In genomic region chr17:45474669-45475465, GRCm38 (mm10) we compare ENCODE assay signal across 8 mouse cellular contexts. TPM values are rescaled to one million over a fixed set of nuclear protein-coding genes. Genes with fewer than 3 reads are reported as not detected.
A peak's percentile ranks its signal among the peaks of the same experiment; 100 is the strongest.
DNase-seq lines count a peak whose midpoint lies in the region; ATAC-seq and TF ChIP-seq lines count a peak whose summit lies in the region.

Gene Spats1 (minus strand): TSS chr17:45475415.

- peak; percentile 69; the same call in 1 of the 2 replicates for TF ChIP-seq POLR2A in CH12.LX (IDR thresholded peaks at IDR 0.05; ENCODE audit: low read depth, low read length)
- TF ChIP-seq POLR2A in brain, embryonic 14.5 days (IDR thresholded peaks at IDR 0.05; ENCODE audit: borderline replicate concordance, extremely low read depth, insufficient read depth, insufficient read length, poor library complexity, severe bottlenecking) = peak; percentile 21; the same call in 1 of the 2 replicates

- 4% methylated on average over 30 of the region's 30 CpGs for WGBS in heart, embryonic 16.5 days
- 5% methylated on average over 30 of the region's 30 CpGs for WGBS in liver, embryonic 14.5 days (ENCODE audit: insufficient replicate concordance)

- peak within 1 kb of the TSS; percentile 91 for H3K4me2 ChIP-seq in CH12.LX (ENCODE audit: insufficient read depth, low read depth, poor library complexity, severe bottlenecking)
- peak within 1 kb of the TSS; percentile 83 for H3K4me2 ChIP-seq in heart, embryonic 16.5 days (ENCODE audit: low read depth, low read length)
- H3K4me2 ChIP-seq in liver, embryonic 14.5 days (ENCODE audit: low read depth) = peak within 1 kb of the TSS; percentile 55

- dilution Hi-C loops in CH12.LX (cut with MboI; ENCODE audit: extremely low pct_ligation_motif_present, extremely low pct_unique_long_range_greater_than_20kb, low sequenced_read_pairs) = no loop called here

- peak within 1 kb of the TSS; percentile 61 to 70 (median 70) for H3K4me3 ChIP-seq in CH12.LX (replicated peaks in 1 of 3; ENCODE audit: low read depth in 2 of 3, low read length in 2 of 3, poor library complexity in 1 of 3)
- peak within 1 kb of the TSS; percentile 58 for H3K4me3 ChIP-seq in heart, embryonic 16.5 days (ENCODE audit: low read length)
- peak within 1 kb of the TSS; percentile 39 to 45 for H3K4me3 ChIP-seq in liver, embryonic 14.5 days (ENCODE audit: insufficient read depth in 1 of 2, low read depth in 2 of 2, low read length in 2 of 2)

- H3K4me1 ChIP-seq in CH12.LX (ENCODE audit: control insufficient read depth in 1 of 2, insufficient read depth in 2 of 2) = peaks cover 3 to 42% of the 10 kb centered on the region in 2 experiments; a peak in 2 of 4 replicates
- H3K4me1 ChIP-seq in heart, embryonic 16.5 days (ENCODE audit: control insufficient read depth, insufficient read depth, low read length) = peaks cover 10% of the 10 kb centered on the region
- no peaks in the 10 kb centered on the region for H3K4me1 ChIP-seq in liver, embryonic 14.5 days (replicated peaks; ENCODE audit: control insufficient read depth in 2 of 2, insufficient read depth in 2 of 2, low read length in 1 of 2)

- H3K9ac ChIP-seq in CH12.LX (ENCODE audit: insufficient read depth, low read depth) = peak within 1 kb of the TSS; percentile 55; the same call in 1 of the 2 replicates
- H3K9ac ChIP-seq in heart, embryonic 16.5 days (ENCODE audit: low read length) = peak within 1 kb of the TSS; percentile 65
- no peak within 1 kb of the TSS for H3K9ac ChIP-seq in liver, embryonic 14.5 days (replicated peaks)

- no peaks in the 10 kb centered on the region for H3K36me3 ChIP-seq in CH12.LX (replicated peaks in 1 of 2; ENCODE audit: control insufficient read depth in 1 of 2, insufficient read depth in 1 of 2, low read length in 1 of 2)
- H3K36me3 ChIP-seq in heart, embryonic 16.5 days (ENCODE audit: control insufficient read depth, insufficient read depth) = no peaks in the 10 kb centered on the region
- H3K36me3 ChIP-seq in liver, embryonic 14.5 days (replicated peaks; ENCODE audit: control insufficient read depth, insufficient read depth, low read depth) = no peaks in the 10 kb centered on the region

- peaks cover 6% of the 10 kb centered on the region for H3K27me3 ChIP-seq in CH12.LX (replicated peaks)
- H3K27me3 ChIP-seq in heart, embryonic 16.5 days (ENCODE audit: control insufficient read depth, insufficient read depth, low read length) = peaks cover 5% of the 10 kb centered on the region; the same call in 1 of the 2 replicates
- peaks cover 17% of the 10 kb centered on the region for H3K27me3 ChIP-seq in liver, embryonic 14.5 days (ENCODE audit: control insufficient read depth, insufficient read depth, low read length)

- peak; percentile 85 for DNase-seq in CH12.LX (ENCODE audit: extremely low read depth)
- DNase-seq in brain, embryonic 14.5 days (ENCODE audit: low read depth) = peak; percentile 90
- DNase-seq in fibroblast of lung, adult 2 months (ENCODE audit: low read depth) = peak; percentile 31
- DNase-seq in kidney, postnatal 25 days = peak; percentile 48 to 73
- DNase-seq in liver, embryonic 14.5 days (ENCODE audit: low read depth in 3 of 3, low spot score in 3 of 3) = no peak
- DNase-seq in natural killer cell, adult 2 months (ENCODE audit: low spot score in 2 of 2) = peak; percentile 27 to 41
- DNase-seq in testis, postnatal 10 days (ENCODE audit: low spot score) = peak; percentile 80

- in situ Hi-C loops in CH12.LX (cut with MboI; ENCODE audit: low pct_ligation_motif_present, low pct_unique_long_range_greater_than_20kb, low sequenced_read_pairs) = loop anchor here (5.0 to 25.0 kb wide), 2 partner anchors 82 to 187 kb away; partner anchors contain the start of genes Capn11 and Nfkbie

- no peaks in the 10 kb centered on the region for H3K79me2 ChIP-seq in CH12.LX (replicated peaks; ENCODE audit: control insufficient read depth, extremely low read depth, insufficient read depth, poor library complexity, severe bottlenecking)

- no peak within 1 kb of the TSS for H3K27ac ChIP-seq in CH12.LX (ENCODE audit: insufficient read depth, low read depth)
- no peak within 1 kb of the TSS for H3K27ac ChIP-seq in heart, embryonic 16.5 days (ENCODE audit: low read length)
- H3K27ac ChIP-seq in liver, embryonic 14.5 days = no peak within 1 kb of the TSS

- ATAC-seq in heart, embryonic 16.5 days (replicated peaks; ENCODE audit: extremely low read depth, insufficient read depth, low FRiP score) = peak; percentile 61
- ATAC-seq in liver, embryonic 14.5 days (ENCODE audit: insufficient read depth) = no peak

- TF ChIP-seq EP300 in CH12.LX (IDR thresholded peaks at IDR 0.05; ENCODE audit: low read length) = no peak
- TF ChIP-seq EP300 in liver, embryonic 14.5 days (IDR thresholded peaks at IDR 0.05; ENCODE audit: low read depth) = no peak

- TF ChIP-seq CTCF in CH12.LX (conservative IDR thresholded peaks at IDR 0.05 in 1 of 2, IDR thresholded peaks at IDR 0.05 in 1 of 2; ENCODE audit: low read depth in 2 of 2, low read length in 2 of 2) = no peak
- TF ChIP-seq CTCF in brain, embryonic 14.5 days (IDR thresholded peaks at IDR 0.05; ENCODE audit: borderline replicate concordance, extremely low read depth, insufficient read depth, insufficient read length) = no peak
- no peak for TF ChIP-seq CTCF in liver, embryonic 14.5 days (IDR thresholded peaks at IDR 0.05; ENCODE audit: low read depth)

- no peaks in the 10 kb centered on the region for H3K9me3 ChIP-seq in CH12.LX (replicated peaks; ENCODE audit: low read length)
- no peaks in the 10 kb centered on the region for H3K9me3 ChIP-seq in heart, embryonic 16.5 days (replicated peaks; ENCODE audit: control insufficient read depth, low read length)
- H3K9me3 ChIP-seq in liver, embryonic 14.5 days (ENCODE audit: control insufficient read depth, low read length) = no peaks in the 10 kb centered on the region

- no peak for TF ChIP-seq RAD21 in CH12.LX (IDR thresholded peaks at IDR 0.05; ENCODE audit: low read depth, low read length)

TF ChIP-seq in CH12.LX, 34 proteins besides CTCF, POLR2A, EP300 and RAD21 (continues in another document):
- TF ChIP-seq ZKSCAN1 (IDR thresholded peaks at IDR 0.05; ENCODE audit: borderline replicate concordance, low read depth, low read length) = no peak
- no peak for TF ChIP-seq ZC3H11A (IDR thresholded peaks at IDR 0.05; ENCODE audit: low read depth, low read length)
- peak; percentile 95 for TF ChIP-seq MXI1 (IDR thresholded peaks at IDR 0.05; ENCODE audit: low read depth, low read length)
- peak; percentile 81 for TF ChIP-seq ELF1 (IDR thresholded peaks at IDR 0.05; ENCODE audit: low read depth, low read length)
- TF ChIP-seq TBP (conservative IDR thresholded peaks at IDR 0.05; ENCODE audit: low read depth, low read length) = no peak
- TF ChIP-seq USF1 (IDR thresholded peaks at IDR 0.05; ENCODE audit: low read depth, low read length) = no peak
- TF ChIP-seq MAX (IDR thresholded peaks at IDR 0.05; ENCODE audit: low read length) = no peak
- TF ChIP-seq CHD1 (IDR thresholded peaks at IDR 0.05; ENCODE audit: low read depth, low read length) = no peak
- TF ChIP-seq BHLHE40 (IDR thresholded peaks at IDR 0.05; ENCODE audit: low read depth, low read length) = no peak
- peak; percentile 61 for TF ChIP-seq CHD2 (IDR thresholded peaks at IDR 0.05; ENCODE audit: low read length)
- no peak for TF ChIP-seq USF2 (conservative IDR thresholded peaks at IDR 0.05; ENCODE audit: low read depth, low read length)
- peak; percentile 66; the same call in 1 of the 2 replicates for TF ChIP-seq NELFE (IDR thresholded peaks at IDR 0.05; ENCODE audit: low read depth, low read length)
- peak; percentile 60 for TF ChIP-seq ZMIZ1 (IDR thresholded peaks at IDR 0.05; ENCODE audit: low read depth, low read length)
- TF ChIP-seq MYC (IDR thresholded peaks at IDR 0.05; ENCODE audit: low read depth, low read length) = no peak
- no peak for TF ChIP-seq ETS1 (conservative IDR thresholded peaks at IDR 0.05; ENCODE audit: low read depth, low read length)
- peak; percentile 85 for TF ChIP-seq SIN3A (IDR thresholded peaks at IDR 0.05; ENCODE audit: low read length)
- TF ChIP-seq MAZ (IDR thresholded peaks at IDR 0.05; ENCODE audit: low read depth, low read length) = 0 out of 2 replicates have a peak, but pooled peaks have one; percentile 30
- TF ChIP-seq JUND (conservative IDR thresholded peaks at IDR 0.05; ENCODE audit: low read depth, low read length) = no peak
- no peak for TF ChIP-seq RCOR1 (conservative IDR thresholded peaks at IDR 0.05; ENCODE audit: low read depth, low read length)
- TF ChIP-seq MAFK (IDR thresholded peaks at IDR 0.05; ENCODE audit: insufficient replicate concordance, low read length) = no peak
- TF ChIP-seq GABPA (IDR thresholded peaks at IDR 0.05; ENCODE audit: insufficient replicate concordance, low read depth, low read length) = no peak
- TF ChIP-seq ZNF384 (IDR thresholded peaks at IDR 0.05; ENCODE audit: low read depth, low read length) = no peak
- TF ChIP-seq TCF12 (IDR thresholded peaks at IDR 0.05; ENCODE audit: low read depth, low read length) = peak; percentile 56
- TF ChIP-seq E2F4 (IDR thresholded peaks at IDR 0.05; ENCODE audit: insufficient replicate concordance, low read depth, low read length) = 0 out of 2 replicates have a peak, but pooled peaks have one; percentile 41
- peak; percentile 43; the same call in 1 of the 2 replicates for TF ChIP-seq NRF1 (IDR thresholded peaks at IDR 0.05; ENCODE audit: low read depth, low read length)
- TF ChIP-seq PAX5 (IDR thresholded peaks at IDR 0.05; ENCODE audit: low read length) = no peak
- no peak; the same call in 1 of the 2 replicates for TF ChIP-seq HCFC1 (IDR thresholded peaks at IDR 0.05; ENCODE audit: low read depth, low read length)
- TF ChIP-seq MEF2A (IDR thresholded peaks at IDR 0.05; ENCODE audit: borderline replicate concordance, low read depth, low read length) = 0 out of 2 replicates have a peak, but pooled peaks have one; percentile 38
- TF ChIP-seq SMC3 (IDR thresholded peaks at IDR 0.05; ENCODE audit: low read depth, low read length) = no peak
- no peak for TF ChIP-seq JUN (IDR thresholded peaks at IDR 0.05; ENCODE audit: insufficient read depth, low read depth, low read length)
- no peak for TF ChIP-seq POLR2AphosphoS2 (IDR thresholded peaks at IDR 0.05; ENCODE audit: low read depth, low read length)

RNA-seq across cellular contexts. Expression of gene Spats1, which starts in this region (rescaled TPM):
- total RNA-seq in CH12.LX (2012; rRNA removed) (1.0 and 2.5 TPM in 2 replicates), CH12.LX (2014; rRNA removed) (1.7 and 2.7 TPM in 2 replicates)
- 1.9 and 2.5 TPM in 2 replicates for polyA plus RNA-seq in CH12.LX (2012; ENCODE audit: insufficient read length, low read depth)
- polyA plus RNA-seq in brain, embryonic 14.5 days (2012; rRNA removed) = 0.97 and 1.3 TPM in 2 replicates
- 1.2 and 1.5 TPM in 2 replicates for polyA plus RNA-seq in heart, embryonic 16.5 days (2015; fragmentation: Nextera tagmentation; extraction: Ambion mirVana)
- 0.06 TPM in 1 of 2 replicates, not detected in the other for polyA plus RNA-seq in liver, embryonic 14.5 days (2012; rRNA removed)
- 0.06 TPM in 1 of 2 replicates, not detected in the other for polyA plus RNA-seq in liver, embryonic 14.5 days (2014; fragmentation: Nextera tagmentation; extraction: Ambion mirVana)

Comparison
In these comparisons a context has a peak if more than half of its experiments do, and no peak if none do; other contexts are left out.
1. DNase-seq: peak in CH12.LX (single experiment), brain, embryonic 14.5 days (single experiment), fibroblast of lung, adult 2 months (single experiment), kidney, postnatal 25 days (2 of 2), natural killer cell, adult 2 months (2 of 2) and testis, postnatal 10 days (single experiment); none in liver, embryonic 14.5 days (0 of 3).
2. Peak in every context shown above with its lines, with median percentiles within 50 percentile points of each other: H3K4me2 ChIP-seq and H3K4me3 ChIP-seq.